Mouse (Mus musculus) cerebellum, postnatal 4 days (tissue): ENCODE results near the gene Rab3ip.

Experiments
- DNase-seq, 2 experiments: peaks; one replicate each; pipeline ENCODE4 v3.0.0; 2022; ENCODE audit warnings: low spot score in 2 of 2, mixed read lengths in 1 of 2

Gene Rab3ip

GRCm38 (mm10) chr10:116950009-116950769 lies at the start of gene Rab3ip:
TSS of gene Rab3ip (minus strand) at chr10:116950769.
- DNase-seq, result peak; percentile 93 to 97

GRCm38 (mm10) chr10:116998716-116999455 lies 48.3 kb upstream of the Rab3ip start:
- DNase-seq, result no peak

GRCm38 (mm10) chr10:116996236-116996600 lies 45.6 kb upstream of the Rab3ip start:
- DNase-seq, result no peak

DNA sequence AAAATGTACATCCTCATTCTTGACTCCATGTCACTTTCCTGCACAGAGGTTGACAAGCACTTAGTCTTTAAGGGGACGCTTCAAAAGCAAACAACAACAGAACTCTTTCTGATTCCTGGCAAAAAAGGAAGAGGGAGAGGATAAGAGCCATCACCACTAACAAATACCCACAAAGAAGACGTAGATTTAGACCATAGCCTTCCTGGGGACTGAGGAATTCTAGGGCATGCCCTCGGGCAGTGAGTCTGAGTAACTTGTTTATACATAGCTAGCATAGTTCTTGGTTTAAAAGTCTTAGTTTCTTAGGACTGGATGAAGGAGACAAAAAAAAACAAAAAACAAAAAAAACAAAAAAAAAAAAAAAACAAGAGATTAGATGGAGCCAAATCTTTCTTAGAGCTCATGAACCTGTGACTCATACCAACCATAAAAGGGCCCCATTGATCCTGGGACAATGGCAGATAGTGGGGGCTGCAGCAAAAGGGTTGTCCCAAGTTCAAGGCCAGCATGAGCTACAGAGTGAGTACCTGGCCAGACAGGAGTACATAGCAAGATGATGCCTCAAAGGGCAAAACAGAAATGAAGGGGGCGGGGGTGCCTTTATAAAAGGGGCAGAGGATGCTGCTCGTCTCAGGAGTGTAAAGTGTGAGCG lies 45.1 kb upstream of the Rab3ip start:
- no peak for DNase-seq

GRCm38 (mm10) chr10:116995162-116995561 lies 44.6 kb upstream of the Rab3ip start:
- no peak for DNase-seq

- no peak for DNase-seq
Observed at GRCm38 (mm10) chr10:116993971-116994370, 43.4 kb upstream of the Rab3ip start.

DNA sequence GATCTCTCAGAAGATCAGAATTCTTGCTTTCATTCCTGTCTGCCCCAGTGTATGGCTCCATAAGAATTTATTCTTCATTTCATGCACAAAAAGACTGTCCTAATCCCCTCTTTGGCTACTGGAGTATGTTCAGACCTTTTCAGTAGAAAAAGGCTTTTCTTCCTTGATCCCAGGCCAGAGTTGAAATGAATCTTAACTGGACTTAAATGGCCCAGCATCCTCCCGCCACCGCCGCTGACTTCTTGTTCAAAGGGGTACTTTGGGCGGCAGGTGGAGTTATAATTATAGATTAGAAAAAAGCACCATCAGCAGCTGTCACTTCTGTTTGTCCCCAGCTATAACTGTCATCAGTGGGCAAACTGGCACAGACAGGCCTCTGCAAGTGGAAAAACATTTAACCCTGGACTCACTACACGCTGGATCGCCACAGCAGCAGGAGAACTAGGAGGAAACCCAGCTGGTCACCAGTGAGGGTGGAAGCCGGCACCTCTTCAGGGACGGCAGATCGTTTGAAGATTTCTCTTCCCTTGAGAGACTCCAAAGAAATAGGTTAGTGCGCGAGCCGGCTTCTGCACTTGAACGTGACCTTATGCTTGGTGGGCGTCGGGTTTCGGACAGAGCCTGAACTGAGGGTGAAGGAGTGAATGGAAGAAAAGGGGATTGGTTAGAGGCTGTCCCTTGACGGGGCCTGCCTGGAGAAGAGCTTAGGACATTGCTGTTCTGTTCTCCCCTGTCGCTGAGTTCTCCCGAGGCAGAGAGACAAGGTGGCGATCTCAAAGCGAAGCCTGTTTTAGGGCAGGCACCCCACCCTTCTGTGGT lies 35.9 kb upstream of the Rab3ip start, which contains the start of gene Best3:
Best3 (plus strand) TSS at position 51 of the 819 bp plus-strand sequence.
- DNase-seq, result peak in 1 of 2 experiments; percentile 1

- DNase-seq, result no peak
Observed at GRCm38 (mm10) chr10:116984836-116985235, 34.3 kb upstream of the Rab3ip start.

DNA sequence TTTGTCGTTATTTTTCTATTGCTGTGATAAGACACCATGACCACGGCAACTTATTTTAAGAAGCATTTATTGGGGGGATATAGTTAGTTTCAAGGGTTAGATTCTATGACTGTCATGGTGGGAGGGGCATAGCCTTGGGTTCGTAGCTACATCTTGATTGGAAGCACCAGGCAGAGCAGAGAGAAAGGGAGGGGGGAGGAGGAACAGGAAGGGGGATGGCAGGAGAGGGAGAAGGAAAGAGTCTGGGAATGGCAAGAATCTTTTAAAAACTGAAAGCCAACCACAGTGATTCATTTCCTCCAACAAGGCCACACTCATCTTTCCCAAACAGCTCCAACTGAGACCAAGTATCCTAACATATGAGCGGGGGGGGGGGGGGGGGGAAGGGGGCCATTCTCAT lies 32.0 kb upstream of the Rab3ip start:
- DNase-seq, result no peak

DNA sequence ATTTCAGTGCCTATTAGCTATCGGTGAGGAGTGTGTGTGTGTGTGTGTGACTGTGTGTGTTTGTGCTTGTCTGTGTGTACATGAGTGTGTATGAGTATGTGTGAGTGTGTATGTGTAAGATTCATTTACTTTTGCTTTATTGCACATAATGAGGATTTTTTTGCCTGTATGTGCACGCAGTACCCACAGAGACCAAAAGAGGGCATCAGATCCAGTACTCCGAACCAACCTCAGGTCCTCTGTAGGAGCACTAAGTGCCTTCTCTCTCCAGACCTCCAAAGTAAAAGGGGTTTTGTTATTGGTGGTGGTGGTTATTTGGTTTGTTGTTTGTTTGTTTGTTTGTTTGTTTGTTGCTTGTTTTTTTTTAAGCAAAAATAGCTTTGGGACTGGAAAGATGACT lies 30.3 kb upstream of the Rab3ip start:
- DNase-seq, result peak in 1 of 2 experiments; percentile 30

- no peak for DNase-seq
Observed at GRCm38 (mm10) chr10:116980273-116980672, 29.7 kb upstream of the Rab3ip start.

GRCm38 (mm10) chr10:116978841-116979240 lies 28.3 kb upstream of the Rab3ip start:
- peak in 1 of 2 experiments; percentile 3 for DNase-seq

DNA sequence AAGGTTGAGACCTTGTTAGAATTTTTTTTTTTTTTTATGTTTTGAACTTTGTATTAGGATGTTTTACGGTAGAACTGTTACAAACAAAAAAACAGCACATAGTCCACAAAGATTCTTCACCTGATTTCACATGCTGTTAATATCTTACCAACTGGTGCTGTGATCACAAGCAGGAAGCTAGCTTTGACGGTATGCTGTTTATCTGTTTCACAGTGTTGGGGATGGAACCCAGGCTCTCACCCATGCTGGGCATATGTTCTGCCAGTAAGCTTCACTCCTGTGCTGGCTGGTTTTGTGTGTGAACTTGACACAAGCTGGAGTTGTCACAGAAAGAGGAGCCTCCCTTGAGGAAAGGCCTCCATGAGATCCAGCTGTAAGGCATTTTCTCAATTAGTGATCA lies 27.3 kb upstream of the Rab3ip start:
- DNase-seq, result no peak

DNA sequence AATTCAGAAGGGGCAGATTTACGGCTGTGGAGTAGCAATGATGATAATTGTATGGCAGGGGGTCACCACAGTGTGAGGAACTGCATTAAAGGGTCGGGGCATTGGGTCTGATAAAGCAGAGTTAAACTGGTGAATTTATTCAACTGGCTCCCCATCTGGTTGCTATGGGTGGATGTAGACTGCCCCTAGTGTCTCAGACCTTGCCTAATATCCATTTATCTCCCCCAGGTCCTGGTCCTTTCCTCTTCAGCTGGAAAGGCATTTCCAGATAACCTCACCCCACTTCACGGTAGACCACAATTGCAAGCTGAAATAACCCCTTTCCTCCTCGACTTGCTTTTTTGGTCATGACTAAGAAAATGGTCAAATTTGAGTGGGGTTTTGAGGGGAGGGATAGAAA lies 26.9 kb upstream of the Rab3ip start:
- DNase-seq, result no peak

- no peak for DNase-seq
Observed at GRCm38 (mm10) chr10:116972509-116972908, 21.9 kb upstream of the Rab3ip start, which contains the start of gene Gm10271. TSS of gene Gm10271 (minus strand) at chr10:116972609.

DNA sequence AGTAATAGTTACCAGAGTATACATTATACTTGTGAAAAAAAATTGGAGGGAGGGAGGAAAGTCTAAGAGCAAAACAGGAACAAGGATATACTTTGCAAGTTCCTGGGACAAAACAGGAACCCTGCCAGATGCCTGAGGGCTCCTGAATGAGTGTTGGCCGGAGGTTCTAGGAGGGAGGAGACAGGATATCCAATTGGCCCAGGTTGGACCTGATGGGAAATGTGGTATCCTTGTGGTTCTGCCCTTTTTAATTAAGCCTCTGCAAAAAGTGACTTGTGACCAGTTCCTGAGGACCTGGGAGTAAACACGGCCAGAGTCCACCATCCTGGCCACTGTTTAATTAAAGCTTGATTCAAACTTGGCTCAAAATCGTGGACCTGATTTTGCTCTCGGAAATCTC lies 18.2 kb upstream of the Rab3ip start:
- no peak for DNase-seq

DNA sequence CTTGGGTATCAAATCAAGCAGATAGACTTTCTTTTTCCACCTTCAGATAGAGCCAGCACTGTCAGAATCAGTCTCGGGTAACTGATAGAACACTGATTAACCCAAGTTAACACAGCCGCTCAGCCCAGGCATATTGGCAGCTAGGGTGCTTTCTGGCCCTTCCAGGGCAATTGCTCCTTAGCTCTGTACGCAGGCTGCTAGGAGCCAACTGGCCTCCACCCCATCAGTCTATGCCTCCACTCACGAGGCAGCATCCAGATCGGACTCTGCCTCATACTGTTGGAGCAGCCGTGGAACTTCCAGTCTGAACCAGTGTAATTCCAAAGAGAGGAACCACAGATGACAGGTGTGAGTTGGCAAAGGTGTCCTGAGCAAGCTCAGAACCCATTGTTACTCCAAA lies 15.5 kb upstream of the Rab3ip start:
- DNase-seq, result no peak

- no peak for DNase-seq
Observed at GRCm38 (mm10) chr10:116965297-116965696, 14.7 kb upstream of the Rab3ip start.

DNA sequence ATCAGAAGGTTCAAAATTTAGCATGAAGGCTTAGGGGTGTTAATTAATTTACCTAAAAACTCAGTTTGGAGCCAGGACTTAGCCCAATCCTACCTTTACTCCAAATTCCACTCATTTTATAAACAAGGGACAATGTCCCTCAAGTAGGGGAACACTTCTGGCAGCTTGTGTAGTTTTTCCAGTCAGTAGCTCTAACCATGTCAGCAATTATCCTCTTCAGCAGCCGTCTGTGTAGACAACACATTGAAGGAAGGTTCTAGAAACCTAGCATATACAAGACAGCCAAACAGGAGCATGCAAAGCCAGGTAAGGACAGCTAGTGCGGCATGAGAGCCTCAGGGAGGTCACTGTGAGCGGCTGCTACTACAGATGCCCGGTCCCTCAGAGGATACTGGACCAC lies 14.0 kb upstream of the Rab3ip start:
- DNase-seq, result no peak

- DNase-seq, result no peak
Observed at GRCm38 (mm10) chr10:116964084-116964483, 13.5 kb upstream of the Rab3ip start.

- DNase-seq, result no peak
Observed at GRCm38 (mm10) chr10:116962803-116963202, 12.2 kb upstream of the Rab3ip start.

DNA sequence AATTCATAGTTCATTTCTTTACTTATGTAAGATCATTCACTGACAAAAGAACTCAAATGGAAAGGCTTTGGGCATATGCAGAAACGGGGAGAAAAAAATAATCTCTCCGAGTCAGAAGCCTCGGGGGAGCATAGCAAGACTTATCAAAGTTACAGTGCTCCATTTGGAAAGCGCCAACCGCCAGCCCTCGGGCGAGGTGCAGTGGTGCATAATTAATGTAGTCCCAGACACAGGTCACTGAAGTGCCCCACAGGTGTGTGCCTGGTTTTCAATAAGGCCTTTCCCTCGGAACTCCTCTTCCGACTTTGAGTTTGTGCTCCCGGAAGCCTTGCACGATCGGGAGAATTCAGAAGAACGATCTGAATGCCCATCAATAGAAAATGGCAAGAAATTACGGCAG lies 11.6 kb upstream of the Rab3ip start:
- no peak for DNase-seq
